Mouse (Mus musculus) stomach, postnatal 0 days (tissue): ENCODE results near the gene Slc39a1.

Experiments
- CTCF ChIP-seq: IDR thresholded peaks from 2 replicates; pipeline ENCODE4 v1.5.1; 2016; ENCODE audit warnings: antibody characterized with exemption, low read depth, mild to moderate bottlenecking, moderate library complexity
- EP300 ChIP-seq: optimal IDR thresholded peaks from 2 replicates; pipeline ENCODE3; 2016; ENCODE audit warnings: antibody characterized with exemption

DNA sequence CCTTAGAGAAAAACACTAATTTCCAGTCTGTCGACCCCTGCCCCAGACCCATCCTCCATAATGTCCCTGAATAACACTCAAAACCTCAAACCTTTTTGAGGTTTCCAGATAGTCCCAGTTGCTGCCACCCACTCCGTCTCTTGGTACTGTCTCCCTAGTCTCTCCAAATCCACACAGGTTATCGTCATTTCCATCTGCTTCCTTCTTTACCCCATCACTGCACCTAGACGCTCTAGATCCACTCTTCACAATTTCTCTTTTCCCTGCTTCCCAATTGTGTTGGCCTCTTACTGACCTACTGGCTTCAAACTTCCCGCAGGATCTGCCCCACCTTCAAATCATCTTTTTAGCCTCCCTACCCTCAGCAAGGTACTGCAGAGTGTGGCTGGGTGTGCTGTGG lies 26.8 kb upstream of the Slc39a1 start:
- TF ChIP-seq EP300, result no peak
- no peak for TF ChIP-seq CTCF
